Mouse (Mus musculus): Measurements from ENCODE around the gene Tspan9. TPM values are rescaled to one million over a fixed set of nuclear protein-coding genes. Genes with fewer than 3 reads are reported as not detected.

Tspan9 gene
- total RNA-seq, 1 experiment from 2014 or later, result 0.67 TPM

DNA sequence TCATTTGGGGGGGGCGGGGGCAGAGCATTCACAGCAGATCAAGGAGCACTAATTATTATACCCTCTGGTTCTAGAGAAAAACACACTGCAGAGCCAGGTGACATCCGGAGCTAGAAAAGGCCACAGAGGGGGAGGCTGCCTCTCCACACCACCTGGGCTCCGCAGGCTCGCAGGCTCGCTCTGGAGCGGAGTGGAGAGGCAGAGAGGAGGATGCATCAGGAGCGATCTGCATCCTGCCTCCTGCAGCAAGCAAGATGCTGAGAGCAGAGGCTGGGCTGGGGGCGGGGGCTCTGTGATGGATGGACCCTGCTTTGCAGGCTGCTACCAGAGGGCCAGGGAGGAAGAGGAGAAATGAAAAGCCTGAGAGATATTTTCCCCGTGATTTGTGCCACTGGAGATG lies 84.8 kb downstream of the Tspan9 start:
- ATAC-seq (replicated peaks; ENCODE audit: insufficient number of reproducible peaks, low FRiP score, low TSS enrichment, poor library complexity, severe bottlenecking), result no peak

DNA sequence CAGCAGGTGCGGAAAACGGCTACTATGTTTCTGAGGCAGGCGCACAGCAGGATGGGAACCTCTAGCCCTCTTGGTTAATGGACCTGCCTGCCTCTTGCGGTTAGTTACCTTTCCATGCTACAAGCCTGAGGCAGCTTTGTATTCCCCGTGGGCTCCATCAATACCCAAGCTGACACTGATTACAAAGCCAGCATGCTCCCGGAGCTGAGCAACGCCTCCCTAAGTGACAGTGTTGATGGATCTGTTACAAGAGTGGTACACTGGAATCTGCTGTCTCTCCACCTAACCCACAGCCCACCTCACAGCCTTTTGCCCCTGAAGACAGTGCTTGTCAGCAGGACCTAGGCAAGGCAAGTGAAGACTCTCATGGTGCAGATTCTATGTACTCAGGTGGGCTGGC lies 85.2 kb downstream of the Tspan9 start:
- ATAC-seq (replicated peaks; ENCODE audit: insufficient number of reproducible peaks, low FRiP score, low TSS enrichment, poor library complexity, severe bottlenecking), result no peak

DNA sequence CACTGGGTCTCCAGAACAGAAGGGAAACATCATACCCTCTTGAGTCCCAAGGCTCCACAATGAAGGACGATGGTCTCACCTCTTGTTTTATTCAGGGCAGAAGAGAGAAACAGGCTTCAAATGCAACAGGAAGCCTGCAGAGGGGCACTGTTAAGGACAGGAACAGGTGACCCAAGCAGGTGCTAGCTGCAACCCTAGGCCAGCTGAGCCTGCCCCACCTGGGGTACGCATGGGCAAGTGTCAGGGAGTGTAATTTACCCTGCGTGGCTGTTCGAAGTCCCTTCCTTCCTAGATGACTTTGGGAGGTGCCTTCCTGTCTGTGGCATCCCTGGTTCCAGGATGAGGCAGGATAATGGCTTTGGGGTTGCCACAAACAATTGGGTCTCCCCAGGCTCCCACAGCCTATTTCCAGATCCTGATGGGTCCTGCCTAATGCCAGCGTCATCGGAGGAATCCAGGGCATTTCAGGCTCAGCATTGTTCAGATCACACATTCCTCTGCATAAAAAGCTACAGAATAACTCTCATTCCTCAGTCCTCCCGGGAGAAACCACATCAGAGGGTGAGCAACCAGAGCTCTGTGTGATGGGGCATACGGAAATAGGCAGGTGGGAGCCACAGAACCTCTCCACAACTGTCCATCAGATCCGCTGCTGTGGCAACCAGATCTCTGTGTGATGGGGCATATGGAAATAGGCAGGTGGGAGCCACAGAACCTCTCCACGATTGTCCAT lies 90.2 kb downstream of the Tspan9 start:
- ATAC-seq (replicated peaks; ENCODE audit: insufficient number of reproducible peaks, low FRiP score, low TSS enrichment, poor library complexity, severe bottlenecking), result no peak

DNA sequence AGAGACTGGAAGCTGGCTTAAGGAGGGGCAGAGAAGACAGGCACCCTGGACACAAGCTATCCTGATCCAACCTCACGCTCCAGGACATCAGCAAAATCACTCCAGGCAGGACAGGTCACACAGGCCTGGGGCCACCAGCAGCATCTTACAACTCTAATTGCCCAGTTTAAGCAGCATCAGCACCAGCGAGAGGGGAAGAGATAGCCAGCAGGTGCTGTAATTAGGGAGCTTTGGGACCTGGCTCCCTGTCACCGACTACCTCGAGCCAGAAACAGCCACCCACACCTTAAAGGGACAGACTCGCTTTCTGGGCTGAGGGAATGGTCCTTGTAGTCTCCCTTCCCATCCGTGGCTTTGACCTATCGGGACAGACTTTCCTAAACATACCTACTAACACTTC lies 95.7 kb downstream of the Tspan9 start:
- no peak for ATAC-seq (replicated peaks; ENCODE audit: insufficient number of reproducible peaks, low FRiP score, low TSS enrichment, poor library complexity, severe bottlenecking)

DNA sequence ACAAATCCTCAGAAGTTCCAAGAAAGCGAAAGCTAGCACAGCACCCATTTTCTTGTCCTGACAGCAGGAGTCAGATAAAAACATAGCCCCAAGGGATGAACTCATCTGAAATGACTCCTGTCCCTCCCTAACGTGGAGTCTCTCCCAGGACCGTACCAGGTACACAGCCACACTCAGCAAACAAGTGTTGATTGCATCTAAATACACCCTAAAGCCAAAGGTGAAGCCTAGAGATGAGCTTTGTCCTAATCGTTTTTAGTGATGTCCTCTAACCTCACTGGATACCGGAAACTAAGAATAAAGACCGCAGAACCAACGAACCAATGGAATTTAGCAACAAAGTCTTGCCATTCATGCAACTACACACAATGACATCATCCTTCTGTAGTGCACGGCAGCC lies 96.2 kb downstream of the Tspan9 start:
- no peak for ATAC-seq (replicated peaks; ENCODE audit: insufficient number of reproducible peaks, low FRiP score, low TSS enrichment, poor library complexity, severe bottlenecking)

DNA sequence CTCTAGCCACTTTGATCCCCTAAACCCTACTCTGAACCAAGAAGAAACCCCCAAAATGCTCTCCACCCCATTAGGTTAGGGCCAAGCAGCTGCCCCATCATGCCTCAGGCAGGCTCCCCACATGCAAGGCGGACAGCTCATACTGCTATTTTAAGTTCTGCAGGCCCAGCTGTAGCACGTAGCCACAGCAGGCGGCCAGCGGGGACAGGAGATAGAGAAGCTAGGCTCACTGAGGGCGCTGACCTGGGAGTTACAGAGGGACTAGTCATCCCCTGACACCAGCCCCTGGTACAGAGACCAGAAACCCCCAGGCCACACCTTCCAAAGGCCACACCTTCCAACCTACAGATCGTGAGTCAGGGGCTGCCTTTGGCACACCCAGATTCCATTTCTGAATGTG lies 96.6 kb downstream of the Tspan9 start:
- ATAC-seq (replicated peaks; ENCODE audit: insufficient number of reproducible peaks, low FRiP score, low TSS enrichment, poor library complexity, severe bottlenecking), result no peak

DNA sequence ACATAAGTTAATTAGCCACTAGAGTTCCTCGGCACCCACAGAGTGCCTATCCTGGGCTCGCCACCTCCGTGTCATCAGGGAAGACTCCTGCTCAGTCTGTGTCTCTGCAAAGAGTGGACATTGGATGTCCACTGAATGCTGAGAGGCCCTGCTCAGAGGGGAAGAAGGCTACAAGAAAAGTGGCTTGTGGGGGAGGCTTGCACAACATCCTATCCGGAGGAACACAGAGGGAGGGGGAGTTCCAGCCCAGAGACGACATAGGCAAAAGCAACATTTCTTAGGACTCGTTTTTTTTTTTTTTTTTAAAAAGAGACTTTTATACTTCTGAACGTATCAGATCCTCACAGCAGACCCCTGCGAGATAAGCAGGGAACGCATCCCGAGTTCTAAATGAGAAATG lies 98.7 kb downstream of the Tspan9 start:
- no peak for ATAC-seq (replicated peaks; ENCODE audit: insufficient number of reproducible peaks, low FRiP score, low TSS enrichment, poor library complexity, severe bottlenecking)

DNA sequence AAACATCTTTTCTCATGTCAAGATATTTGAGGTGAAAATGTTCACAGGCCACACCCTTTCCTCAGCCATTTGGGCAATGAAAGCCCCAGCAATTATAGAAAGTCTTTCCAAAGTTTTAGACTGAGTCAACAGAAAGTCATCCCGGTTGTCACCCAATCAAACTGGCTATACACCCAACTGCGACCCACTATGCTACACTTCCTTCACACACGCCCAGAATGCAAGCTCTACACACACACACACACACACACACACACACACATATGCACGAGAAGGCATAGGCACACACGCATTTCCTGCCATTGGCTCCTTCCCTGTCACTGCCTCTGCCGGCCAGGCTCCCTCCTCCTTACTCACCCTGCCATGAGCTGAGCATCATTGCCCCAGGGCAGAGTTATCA lies 99.9 kb downstream of the Tspan9 start:
- no peak for ATAC-seq (replicated peaks; ENCODE audit: insufficient number of reproducible peaks, low FRiP score, low TSS enrichment, poor library complexity, severe bottlenecking)

DNA sequence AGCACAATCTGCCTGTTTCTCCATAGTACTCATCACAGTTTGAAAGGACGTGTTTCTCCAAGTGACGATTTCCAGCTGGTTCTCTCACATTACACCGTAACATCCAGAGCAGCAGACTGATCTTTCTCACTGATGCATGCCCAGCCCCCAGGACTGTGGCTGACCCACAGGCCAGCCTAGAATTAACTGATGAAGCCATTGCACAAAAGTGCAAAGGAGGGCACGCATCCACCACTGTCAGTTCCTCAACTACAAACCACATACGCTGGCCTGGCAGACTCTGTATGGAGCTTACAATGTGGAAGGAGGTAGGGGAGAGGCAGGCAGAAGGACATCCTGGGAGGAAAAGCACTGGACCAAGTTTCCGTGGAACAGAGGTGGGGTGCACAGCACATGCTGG lies 101.6 kb downstream of the Tspan9 start:
- no peak for ATAC-seq (replicated peaks; ENCODE audit: insufficient number of reproducible peaks, low FRiP score, low TSS enrichment, poor library complexity, severe bottlenecking)

DNA sequence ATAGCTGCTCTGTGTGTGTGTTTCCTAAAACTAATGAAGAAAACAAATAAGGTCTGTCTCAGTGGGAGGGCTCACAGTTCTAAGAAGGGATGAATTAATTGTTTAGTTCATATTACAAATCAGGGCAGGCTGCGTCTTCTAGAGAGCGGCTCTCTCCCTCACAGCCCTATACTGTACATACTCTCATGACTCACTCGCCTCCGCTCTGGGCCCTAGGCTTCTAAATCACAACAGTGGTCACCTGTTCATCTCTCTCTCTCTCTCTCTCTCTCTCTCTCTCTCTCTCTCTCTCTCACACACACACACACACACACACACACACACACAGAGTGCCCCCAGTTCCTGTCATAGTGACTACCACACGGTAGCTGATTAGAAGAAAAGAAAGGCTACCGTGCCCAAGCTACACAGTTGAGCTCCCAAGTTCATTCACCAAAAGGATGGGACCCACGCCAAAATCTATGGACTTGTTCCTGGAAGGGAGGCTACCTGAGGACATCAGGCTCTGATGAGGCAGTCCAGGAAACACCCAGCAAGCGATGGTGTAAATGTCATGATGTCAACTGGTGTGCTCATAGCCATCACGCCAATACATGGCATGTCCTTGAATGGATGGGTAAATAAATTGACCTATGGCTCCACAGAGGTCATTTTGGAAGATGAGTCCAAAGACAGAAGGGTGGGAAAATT lies 104.2 kb downstream of the Tspan9 start:
- no peak for ATAC-seq (replicated peaks; ENCODE audit: insufficient number of reproducible peaks, low FRiP score, low TSS enrichment, poor library complexity, severe bottlenecking)

DNA sequence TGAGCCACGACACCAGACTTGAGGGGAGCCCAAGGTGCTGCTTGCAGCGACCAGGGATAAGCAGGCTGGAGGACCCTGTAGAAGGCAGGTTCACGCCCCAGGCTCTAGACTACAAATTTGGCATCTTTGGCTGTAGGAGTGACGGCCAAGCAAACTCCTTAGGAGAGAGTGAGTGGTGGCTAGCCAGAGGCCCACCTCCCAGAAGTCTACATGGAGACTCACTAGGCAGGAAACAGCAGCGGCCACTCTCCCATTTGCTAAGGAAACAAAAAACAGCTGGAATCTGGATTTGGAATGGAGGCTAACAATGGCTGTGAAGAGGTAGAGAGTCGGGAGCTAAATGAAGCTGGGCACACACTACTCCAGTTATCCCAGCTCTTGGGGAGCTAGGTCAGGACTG lies 104.8 kb downstream of the Tspan9 start:
- no peak for ATAC-seq (replicated peaks; ENCODE audit: insufficient number of reproducible peaks, low FRiP score, low TSS enrichment, poor library complexity, severe bottlenecking)

DNA sequence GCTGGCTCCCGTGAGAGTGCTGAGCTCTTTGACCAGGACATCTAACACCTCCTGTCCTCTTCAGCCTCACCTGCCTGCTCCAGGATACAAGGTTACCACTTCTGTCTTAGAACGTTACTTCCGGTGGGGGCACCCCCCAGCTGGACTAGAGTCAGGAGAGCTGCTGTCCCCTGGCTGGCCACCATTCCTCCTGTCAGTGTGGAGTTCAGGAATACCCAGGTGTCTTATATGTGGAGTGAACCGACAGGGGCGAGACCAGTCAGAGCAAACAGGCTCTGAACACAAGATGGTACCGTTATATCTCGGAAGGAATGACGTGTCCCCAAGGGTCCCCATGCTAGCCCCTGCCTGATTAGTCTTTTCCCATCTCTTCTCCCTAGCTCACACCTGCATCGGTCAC lies 106.8 kb downstream of the Tspan9 start:
- no peak for ATAC-seq (replicated peaks; ENCODE audit: insufficient number of reproducible peaks, low FRiP score, low TSS enrichment, poor library complexity, severe bottlenecking)

DNA sequence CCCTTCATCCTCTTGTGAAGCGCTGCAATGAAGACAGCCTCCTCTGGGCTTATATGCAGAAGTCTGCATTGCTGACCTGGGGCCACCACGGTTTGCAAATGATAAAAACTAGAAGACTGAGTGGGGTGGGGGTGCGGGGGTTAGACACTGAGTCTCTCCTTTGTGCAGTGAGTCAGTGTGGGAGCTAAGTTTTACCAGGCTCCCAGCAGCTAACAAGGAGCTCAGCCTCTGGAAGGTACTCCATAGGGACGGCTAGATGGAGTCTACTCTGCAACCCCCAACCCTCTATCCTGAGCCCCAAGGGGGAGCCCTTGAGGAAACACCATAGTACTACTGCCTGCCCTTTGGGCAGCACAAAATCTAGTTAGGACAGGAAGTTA lies 107.5 kb downstream of the Tspan9 start:
- ATAC-seq (replicated peaks; ENCODE audit: insufficient number of reproducible peaks, low FRiP score, low TSS enrichment, poor library complexity, severe bottlenecking), result no peak

DNA sequence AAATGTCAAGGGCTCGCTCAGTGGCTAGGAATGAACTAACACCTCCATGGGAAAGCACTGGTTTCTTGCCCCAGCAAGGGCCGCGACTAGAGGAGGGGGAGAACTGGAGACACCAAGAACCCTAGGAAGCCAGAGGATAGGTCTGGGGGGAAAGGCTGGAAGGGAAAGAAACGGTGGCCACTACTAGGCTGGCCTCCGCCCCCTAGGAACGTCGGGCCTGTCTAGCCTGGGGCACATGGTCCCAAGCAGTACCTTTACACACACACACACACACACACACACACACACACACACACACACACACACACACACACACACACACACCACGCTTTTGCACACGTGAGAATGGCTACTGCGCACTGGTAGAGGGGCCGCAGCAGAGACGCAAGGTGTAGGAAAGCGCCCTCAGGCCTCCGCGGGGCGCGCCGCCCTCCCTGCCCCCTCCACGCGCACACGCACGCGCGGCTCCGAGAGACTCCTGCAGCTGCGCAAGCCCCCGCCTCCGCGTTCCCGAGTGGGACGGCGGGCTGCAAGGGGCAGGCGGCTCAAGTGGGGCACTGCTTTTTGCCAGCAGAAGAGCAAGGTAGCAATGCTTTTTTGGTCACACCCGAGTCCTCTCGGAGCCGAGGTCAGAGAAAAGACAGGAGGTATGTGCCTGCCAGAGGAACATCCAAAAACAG lies 108.0 kb downstream of the Tspan9 start:
- ATAC-seq (replicated peaks; ENCODE audit: insufficient number of reproducible peaks, low FRiP score, low TSS enrichment, poor library complexity, severe bottlenecking), result no peak

DNA sequence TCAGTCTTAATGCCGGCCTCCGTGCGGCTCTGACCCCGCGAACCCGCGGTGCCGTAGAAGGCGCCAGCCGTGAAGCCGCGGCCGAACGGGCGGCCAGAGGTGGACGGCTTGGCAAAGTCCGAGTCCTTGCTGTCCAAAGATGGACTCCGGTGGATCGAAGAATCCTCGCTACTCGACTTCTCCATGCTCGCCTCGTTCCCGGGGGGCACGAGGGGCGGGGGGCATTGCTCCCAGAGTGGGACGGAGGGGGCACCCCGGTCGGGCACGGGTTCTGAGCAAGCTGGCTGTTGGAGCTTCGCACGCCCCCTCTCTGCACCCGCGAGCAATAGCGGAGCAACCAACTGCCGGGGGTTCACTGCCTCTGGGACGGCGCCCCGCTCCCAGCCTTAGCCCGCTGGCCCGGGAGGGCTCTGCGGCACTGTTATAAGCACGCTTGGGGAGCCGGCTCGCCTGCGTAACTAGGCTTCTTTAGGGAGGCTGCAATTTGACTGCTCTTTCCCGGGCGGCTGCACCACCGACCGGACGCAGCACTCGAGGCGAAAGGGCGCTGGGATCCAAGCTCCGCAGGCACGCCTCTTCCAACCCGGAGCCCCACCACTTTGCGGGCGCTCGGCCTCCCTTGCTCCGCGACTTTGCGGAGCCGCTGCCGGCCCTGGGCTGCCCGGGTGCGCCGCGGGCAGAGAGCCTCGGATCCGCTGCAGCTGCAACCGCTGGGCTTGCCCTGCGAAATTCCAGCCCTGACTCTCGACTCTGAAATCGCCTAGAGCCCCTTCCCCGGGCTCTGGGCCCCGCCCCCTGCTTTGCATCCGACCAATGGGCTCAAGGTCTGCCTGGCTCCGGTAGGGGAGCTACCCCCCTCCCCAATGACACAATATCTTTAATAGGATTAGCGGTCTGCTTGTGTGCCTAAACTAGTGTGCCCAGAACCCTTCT lies 108.8 kb downstream of the Tspan9 start:
- ATAC-seq (replicated peaks; ENCODE audit: insufficient number of reproducible peaks, low FRiP score, low TSS enrichment, poor library complexity, severe bottlenecking), result no peak

DNA sequence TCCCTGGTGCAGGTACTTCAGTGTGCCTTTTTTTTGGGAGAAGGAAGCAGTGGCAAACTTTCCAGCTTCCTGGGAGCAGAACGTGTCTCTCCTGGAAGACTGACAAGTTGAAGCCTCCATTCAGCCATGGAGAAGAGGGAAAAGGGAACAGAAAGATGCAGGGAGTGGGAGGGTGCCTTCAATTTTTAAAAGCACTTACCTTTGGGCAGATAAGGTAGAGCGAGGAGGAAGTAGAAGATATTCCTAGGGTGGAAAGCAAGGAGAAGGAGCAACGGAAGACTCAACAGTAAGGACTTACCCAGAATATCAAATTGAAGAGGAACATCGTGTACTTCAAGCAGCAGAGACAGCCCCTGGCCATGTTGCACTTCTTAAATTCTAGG lies 109.5 kb downstream of the Tspan9 start:
- ATAC-seq (replicated peaks; ENCODE audit: insufficient number of reproducible peaks, low FRiP score, low TSS enrichment, poor library complexity, severe bottlenecking), result no peak

DNA sequence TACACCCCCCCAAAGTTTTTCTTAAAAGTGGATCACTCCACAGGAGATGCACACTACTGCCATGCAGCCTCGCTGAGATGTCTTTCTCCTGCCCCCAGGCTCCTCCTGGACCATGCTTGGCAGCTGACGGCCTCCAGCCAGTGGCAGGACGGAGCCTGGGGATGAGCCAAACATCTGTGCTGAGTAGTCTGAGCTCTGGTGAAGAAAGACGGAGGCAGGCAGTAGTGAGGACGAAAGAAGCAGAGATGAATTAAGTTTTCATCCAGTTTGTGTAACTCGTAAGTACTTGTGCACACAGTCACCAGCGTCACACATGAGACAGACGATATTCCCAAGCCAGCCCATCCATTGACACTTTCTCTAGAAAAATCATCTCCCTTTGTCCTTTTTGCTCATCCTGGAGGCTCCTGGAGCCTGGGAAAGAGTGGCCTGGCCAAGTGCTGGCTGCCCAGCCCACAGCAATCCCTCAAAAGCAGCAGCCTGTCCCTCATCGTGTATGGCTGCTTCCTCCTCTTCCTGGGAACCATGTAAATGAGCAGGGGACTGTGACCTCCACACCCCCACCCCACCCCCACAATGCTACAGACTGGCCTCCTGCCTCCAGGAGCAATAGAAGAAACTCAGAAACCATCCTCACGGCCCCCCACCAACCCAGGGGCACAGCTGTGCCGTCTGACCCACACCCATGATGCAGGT lies 110.1 kb downstream of the Tspan9 start:
- ATAC-seq (replicated peaks; ENCODE audit: insufficient number of reproducible peaks, low FRiP score, low TSS enrichment, poor library complexity, severe bottlenecking), result no peak

All from monocyte, adult 5-6 weeks (primary cell).